Mouse (Mus musculus): ENCODE results near the gene Zfp280d. TPM values are rescaled to one million over a fixed set of nuclear protein-coding genes. Genes with fewer than 3 reads are reported as not detected.

Gene Zfp280d
- polyA plus RNA-seq, 1 experiment from 2014 or later, result 25.3 TPM

- no peaks in the 10 kb centered on the region for H3K9me3 ChIP-seq (replicated peaks; ENCODE audit: low read length)
- WGBS, result 100% methylated on average over 1 of the region's 1 CpGs
- no peak overlapping the region for H3K4me3 ChIP-seq (replicated peaks; ENCODE audit: low read depth, low read length)
- no peak overlapping the region for H3K27ac ChIP-seq
- TF ChIP-seq CTCF (IDR thresholded peaks at IDR 0.05; ENCODE audit: low read depth), result no peak
- DNase-seq (ENCODE audit: low spot score), result no peak
- H3K36me3 ChIP-seq (ENCODE audit: insufficient read depth, low read length), result no peaks in the 10 kb centered on the region
- no peak overlapping the region for H3K4me2 ChIP-seq (ENCODE audit: low read length)
- no peak for ATAC-seq (replicated peaks; ENCODE audit: low FRiP score, low read depth)
- H3K27me3 ChIP-seq (ENCODE audit: insufficient read depth, low read length), result no peaks in the 10 kb centered on the region
- H3K9ac ChIP-seq (ENCODE audit: low read depth, low read length), result no peak overlapping the region
- no peaks in the 10 kb centered on the region for H3K4me1 ChIP-seq (replicated peaks; ENCODE audit: insufficient read depth, low read length)
Observed at GRCm38 (mm10) chr9:72270146-72270545, 4.5 kb upstream of the Zfp280d start.

DNA sequence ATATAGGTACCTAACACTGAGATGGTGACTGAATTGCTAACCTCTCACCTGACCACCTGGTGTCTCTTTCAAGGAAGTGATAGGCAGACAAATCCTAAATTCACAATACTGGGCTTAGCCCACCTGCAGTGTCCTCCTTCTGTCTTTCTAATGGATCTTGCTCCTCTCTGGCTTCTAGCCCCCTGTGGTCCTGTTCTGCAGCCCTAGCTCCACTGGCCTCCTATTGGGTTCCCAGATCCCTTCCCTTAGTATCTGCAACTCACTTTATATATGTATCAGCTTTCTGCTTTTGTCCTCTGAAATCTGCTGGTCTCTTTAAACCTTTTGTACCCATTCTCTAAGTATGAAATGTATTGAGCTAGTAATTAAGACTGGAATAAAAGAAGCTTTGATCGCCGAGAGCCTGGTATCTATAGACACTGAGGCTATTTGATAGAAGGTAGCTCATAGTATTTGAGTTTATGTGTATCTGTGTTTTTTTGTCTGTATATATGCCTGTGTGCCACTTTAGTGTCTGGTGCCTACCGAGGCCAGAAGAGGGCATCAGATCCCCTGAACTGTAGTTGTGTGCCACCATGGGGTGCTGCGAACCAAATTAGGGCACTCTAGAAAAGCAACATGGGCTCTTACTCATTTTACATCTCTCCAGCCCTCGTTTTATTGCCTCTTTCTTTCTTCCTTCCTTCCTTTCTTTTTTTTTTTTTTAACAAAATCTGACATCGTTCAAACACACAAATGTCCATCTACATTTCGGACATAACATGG is 832 bp upstream of the Zfp280d start:
- H3K36me3 ChIP-seq (ENCODE audit: insufficient read depth, low read length), result no peaks in the 10 kb centered on the region
- DNase-seq (ENCODE audit: low spot score), result no peak
- TF ChIP-seq CTCF (IDR thresholded peaks at IDR 0.05; ENCODE audit: low read depth), result 0 out of 2 replicates have a peak, but pooled peaks have one; percentile 18
- 90% methylated on average over 7 of the region's 7 CpGs for WGBS
- no peaks in the 10 kb centered on the region for H3K9me3 ChIP-seq (replicated peaks; ENCODE audit: low read length)
- no peak for ATAC-seq (replicated peaks; ENCODE audit: low FRiP score, low read depth)
- H3K27ac ChIP-seq, result no peak overlapping the region
- no peak overlapping the region for H3K4me3 ChIP-seq (replicated peaks; ENCODE audit: low read depth, low read length)
- 0 out of 2 replicates have a peak, but pooled peaks cover 4% of the 10 kb centered on the region for H3K4me1 ChIP-seq (replicated peaks; ENCODE audit: insufficient read depth, low read length)
- no peak overlapping the region for H3K4me2 ChIP-seq (ENCODE audit: low read length)
- H3K27me3 ChIP-seq (ENCODE audit: insufficient read depth, low read length), result no peaks in the 10 kb centered on the region
- H3K9ac ChIP-seq (ENCODE audit: low read depth, low read length), result no peak overlapping the region

DNA sequence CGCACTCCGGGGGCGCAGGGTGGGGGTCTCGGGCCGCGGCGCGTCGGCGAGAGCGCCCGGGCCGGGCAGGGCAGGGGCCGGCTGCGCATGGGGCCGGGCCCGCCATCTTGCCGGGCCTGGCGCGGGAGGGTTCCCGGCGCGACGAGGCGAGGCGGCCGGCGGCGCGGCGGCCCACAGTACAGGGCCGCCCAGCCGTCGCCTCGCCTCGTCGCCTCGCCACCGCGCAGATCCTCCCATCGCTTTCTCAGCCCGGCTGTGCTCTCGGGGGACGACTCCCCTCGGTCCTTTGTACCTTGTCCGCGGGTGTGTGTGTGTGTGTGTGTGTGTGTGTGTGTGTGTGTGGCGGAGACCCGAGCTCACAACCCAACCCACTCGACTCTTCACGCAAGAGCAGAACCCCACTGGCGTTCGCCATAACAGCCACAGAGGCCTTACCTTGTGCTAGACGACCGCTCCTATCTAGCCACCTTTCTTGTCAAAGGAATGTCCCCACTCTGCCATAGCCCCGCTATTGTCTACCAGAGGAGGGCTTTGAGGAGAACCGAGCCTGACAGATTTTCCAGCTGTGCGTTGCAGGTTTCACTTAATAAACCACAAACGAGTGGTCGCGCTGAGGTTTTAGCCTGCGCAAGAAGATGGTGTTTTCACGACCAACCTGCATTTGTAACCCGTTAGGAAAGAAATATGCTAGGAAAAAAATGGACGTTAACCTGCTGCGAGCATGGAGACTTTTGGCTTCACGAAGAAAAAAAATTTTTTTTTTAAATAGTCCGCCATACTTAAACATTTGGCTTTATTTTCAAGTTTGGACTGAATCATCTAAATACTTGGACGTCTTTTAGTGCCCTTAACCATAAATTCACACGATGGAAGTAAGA is 680 bp downstream of the Zfp280d start:
- Histone ChIP-seq H3K4me2 (ENCODE audit: low read length) (peak overlapping the region; percentile 71), H3K27ac (peak overlapping the region; percentile 100), H3K9ac (ENCODE audit: low read depth, low read length) (peak overlapping the region; percentile 97), H3K9me3 (replicated peaks; ENCODE audit: low read length) (no peaks in the 10 kb centered on the region), H3K4me1 (replicated peaks; ENCODE audit: insufficient read depth, low read length) (0 out of 2 replicates have a peak, but pooled peaks cover 4% of the 10 kb centered on the region), H3K36me3 (ENCODE audit: insufficient read depth, low read length) (no peaks in the 10 kb centered on the region), H3K27me3 (ENCODE audit: insufficient read depth, low read length) (no peaks in the 10 kb centered on the region), H3K4me3 (replicated peaks; ENCODE audit: low read depth, low read length) (peak overlapping the region; percentile 60)
- WGBS, result under 1% methylated on average over 54 of the region's 70 CpGs
- ATAC-seq (replicated peaks; ENCODE audit: low FRiP score, low read depth) (peak; percentile 91), DNase-seq (ENCODE audit: low spot score) (peak; percentile 72)
- no peak for TF ChIP-seq CTCF (IDR thresholded peaks at IDR 0.05; ENCODE audit: low read depth)

DNA sequence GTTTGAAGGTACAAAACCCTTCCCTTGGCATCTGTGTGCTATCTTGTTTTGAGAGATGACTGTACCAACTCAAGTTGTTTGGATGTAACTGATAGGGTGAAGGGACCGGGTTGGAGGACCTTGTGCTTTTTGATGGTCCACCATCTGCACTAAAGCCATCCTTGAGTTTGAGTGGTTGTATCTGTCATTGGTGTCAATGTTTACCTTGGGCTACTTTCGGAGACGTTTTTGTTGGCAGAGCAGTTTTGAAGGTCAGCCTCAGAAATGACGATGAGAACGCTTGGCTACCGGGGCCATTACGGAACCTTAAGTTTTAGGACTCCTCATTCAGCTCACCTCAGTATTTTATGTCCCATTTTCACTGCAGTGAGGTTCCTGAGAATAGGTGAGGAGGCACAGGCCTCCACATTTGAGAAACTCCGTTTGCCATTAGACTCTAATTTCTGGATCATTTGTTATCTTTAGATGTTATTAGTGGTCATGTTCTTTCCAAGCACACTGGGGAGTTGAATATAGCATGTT is 1.4 kb downstream of the Zfp280d start:
- no peak for TF ChIP-seq CTCF (IDR thresholded peaks at IDR 0.05; ENCODE audit: low read depth)
- peak overlapping the region; percentile 71 for H3K4me2 ChIP-seq (ENCODE audit: low read length)

GRCm38 (mm10) chr9:72276941-72277340 is 2.3 kb downstream of the Zfp280d start:
- no peak for TF ChIP-seq CTCF (IDR thresholded peaks at IDR 0.05; ENCODE audit: low read depth)
- Histone ChIP-seq H3K4me1 (replicated peaks; ENCODE audit: insufficient read depth, low read length) (0 out of 2 replicates have a peak, but pooled peaks cover 4% of the 10 kb centered on the region), H3K27me3 (ENCODE audit: insufficient read depth, low read length) (no peaks in the 10 kb centered on the region), H3K9ac (ENCODE audit: low read depth, low read length) (no peak overlapping the region), H3K4me3 (replicated peaks; ENCODE audit: low read depth, low read length) (no peak overlapping the region), H3K4me2 (ENCODE audit: low read length) (no peak overlapping the region), H3K27ac (no peak overlapping the region), H3K36me3 (ENCODE audit: insufficient read depth, low read length) (no peaks in the 10 kb centered on the region), H3K9me3 (replicated peaks; ENCODE audit: low read length) (no peaks in the 10 kb centered on the region)
- no peak for ATAC-seq (replicated peaks; ENCODE audit: low FRiP score, low read depth)
- no peak for DNase-seq (ENCODE audit: low spot score)

More for the DNA sequence above, 1.4 kb downstream of the Zfp280d start:
- WGBS, result 20% methylated on average over 8 of the region's 8 CpGs
- Histone ChIP-seq H3K9me3 (replicated peaks; ENCODE audit: low read length) (no peaks in the 10 kb centered on the region), H3K4me3 (replicated peaks; ENCODE audit: low read depth, low read length) (peak overlapping the region; percentile 60), H3K36me3 (ENCODE audit: insufficient read depth, low read length) (no peaks in the 10 kb centered on the region), H3K27me3 (ENCODE audit: insufficient read depth, low read length) (no peaks in the 10 kb centered on the region), H3K4me1 (replicated peaks; ENCODE audit: insufficient read depth, low read length) (0 out of 2 replicates have a peak, but pooled peaks cover 4% of the 10 kb centered on the region), H3K27ac (peak overlapping the region; percentile 100; the same call in 1 of the 2 replicates), H3K9ac (ENCODE audit: low read depth, low read length) (peak overlapping the region; percentile 97; the same call in 1 of the 2 replicates)
- no peak for ATAC-seq (replicated peaks; ENCODE audit: low FRiP score, low read depth)
- DNase-seq (ENCODE audit: low spot score), result no peak

DNA sequence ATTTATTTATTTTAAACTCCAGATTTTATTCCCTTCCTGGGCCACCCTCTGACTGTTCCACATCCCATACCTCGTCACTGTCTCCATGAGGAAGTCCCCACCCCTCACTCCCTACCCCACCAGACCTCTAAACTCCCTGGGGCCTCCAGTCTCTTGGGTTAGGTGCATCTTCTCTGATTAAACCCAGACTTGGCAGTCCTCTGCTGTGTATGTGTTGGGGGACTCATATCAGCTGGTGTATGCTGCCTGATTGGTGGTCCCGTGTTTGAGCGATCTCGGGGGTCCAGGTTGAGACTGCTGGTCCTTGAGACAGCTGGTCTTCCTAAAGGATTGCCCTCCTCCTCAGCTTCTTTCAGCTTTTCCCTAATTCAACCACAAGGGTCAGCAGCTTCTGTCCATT is 5.3 kb downstream of the Zfp280d start:
- no peak for TF ChIP-seq CTCF (IDR thresholded peaks at IDR 0.05; ENCODE audit: low read depth)
- Histone ChIP-seq H3K4me3 (replicated peaks; ENCODE audit: low read depth, low read length) (no peak overlapping the region), H3K9ac (ENCODE audit: low read depth, low read length) (no peak overlapping the region), H3K4me2 (ENCODE audit: low read length) (no peak overlapping the region), H3K27me3 (ENCODE audit: insufficient read depth, low read length) (no peaks in the 10 kb centered on the region), H3K9me3 (replicated peaks; ENCODE audit: low read length) (no peaks in the 10 kb centered on the region), H3K27ac (no peak overlapping the region), H3K4me1 (replicated peaks; ENCODE audit: insufficient read depth, low read length) (0 out of 2 replicates have a peak, but pooled peaks cover 4% of the 10 kb centered on the region), H3K36me3 (ENCODE audit: insufficient read depth, low read length) (no peaks in the 10 kb centered on the region)
- no peak for ATAC-seq (replicated peaks; ENCODE audit: low FRiP score, low read depth)
- no peak for DNase-seq (ENCODE audit: low spot score)
- WGBS, result 87% methylated on average over 4 of the region's 4 CpGs
